Mouse (Mus musculus): ENCODE measurements around the gene Tsr3. TPM values are rescaled to one million over a fixed set of nuclear protein-coding genes. Genes with fewer than 3 reads are reported as not detected.
A peak's percentile ranks its signal among the peaks of the same experiment; 100 is the strongest.
"Not testable (repeated sequence)": the region's sequence is repeated elsewhere in the genome, so short reads cannot be mapped to it uniquely, and the experiment has no call there.

Tsr3 gene
- polyA plus RNA-seq, 1 experiment from 2014 or later, result 62.5 TPM

- Histone ChIP-seq H3K4me2 (no peak overlapping the region), H3K9me3 (ENCODE audit: control insufficient read depth, low read length) (no peaks in the 10 kb centered on the region), H3K9ac (ENCODE audit: low read length) (no peak overlapping the region), H3K27me3 (ENCODE audit: control insufficient read depth, insufficient read depth, low read length) (no peaks in the 10 kb centered on the region), H3K4me3 (ENCODE audit: low read depth, low read length) (no peak overlapping the region), H3K27ac (ENCODE audit: low read depth, low read length) (no peak overlapping the region), H3K4me1 (ENCODE audit: control insufficient read depth, insufficient read depth, low read length) (no peaks in the 10 kb centered on the region), H3K36me3 (ENCODE audit: control insufficient read depth, insufficient read depth, low read length) (peaks cover 13% of the 10 kb centered on the region; the same call in 1 of the 2 replicates)
- ATAC-seq (ENCODE audit: low FRiP score), result no peak
- no peak for DNase-seq (ENCODE audit: low spot score, missing footprints)
- 94% methylated on average over 3 of the region's 3 CpGs for WGBS
Measured at GRCm38 (mm10) chr17:25230700-25231099, 9.3 kb upstream of the Tsr3 start.

GRCm38 (mm10) chr17:25231621-25232020 is 8.3 kb upstream of the Tsr3 start:
- not testable (repeated sequence) for ATAC-seq (ENCODE audit: low FRiP score); H3K4me1 ChIP-seq (ENCODE audit: control insufficient read depth, insufficient read depth, low read length); H3K27ac ChIP-seq (ENCODE audit: low read depth, low read length); DNase-seq (ENCODE audit: low spot score, missing footprints); H3K9me3 ChIP-seq (ENCODE audit: control insufficient read depth, low read length); H3K4me2 ChIP-seq; H3K4me3 ChIP-seq (ENCODE audit: low read depth, low read length); H3K9ac ChIP-seq (ENCODE audit: low read length); H3K27me3 ChIP-seq (ENCODE audit: control insufficient read depth, insufficient read depth, low read length)
- H3K36me3 ChIP-seq (ENCODE audit: control insufficient read depth, insufficient read depth, low read length), result peaks cover 13% of the 10 kb centered on the region; the same call in 1 of the 2 replicates
- WGBS, result 91% methylated on average over 4 of the region's 11 CpGs

- peaks cover 13% of the 10 kb centered on the region; the same call in 1 of the 2 replicates for H3K36me3 ChIP-seq (ENCODE audit: control insufficient read depth, insufficient read depth, low read length)
- H3K4me3 ChIP-seq (ENCODE audit: low read depth, low read length), result no peak overlapping the region
- no peak overlapping the region for H3K27ac ChIP-seq (ENCODE audit: low read depth, low read length)
- 89% methylated on average over 9 of the region's 9 CpGs for WGBS
- no peak overlapping the region for H3K9ac ChIP-seq (ENCODE audit: low read length)
- H3K4me2 ChIP-seq, result no peak overlapping the region
- ATAC-seq (ENCODE audit: low FRiP score) (no peak), DNase-seq (ENCODE audit: low spot score, missing footprints) (no peak)
- H3K4me1 ChIP-seq (ENCODE audit: control insufficient read depth, insufficient read depth, low read length), result peaks cover 5% of the 10 kb centered on the region
- no peaks in the 10 kb centered on the region for H3K27me3 ChIP-seq (ENCODE audit: control insufficient read depth, insufficient read depth, low read length)
- H3K9me3 ChIP-seq (ENCODE audit: control insufficient read depth, low read length), result no peaks in the 10 kb centered on the region
Measured at GRCm38 (mm10) chr17:25235635-25236034, 4.3 kb upstream of the Tsr3 start.

- Histone ChIP-seq H3K9ac (ENCODE audit: low read length) (no peak overlapping the region), H3K4me1 (ENCODE audit: control insufficient read depth, insufficient read depth, low read length) (peaks cover 12% of the 10 kb centered on the region), H3K27ac (ENCODE audit: low read depth, low read length) (no peak overlapping the region), H3K27me3 (ENCODE audit: control insufficient read depth, insufficient read depth, low read length) (no peaks in the 10 kb centered on the region), H3K4me3 (ENCODE audit: low read depth, low read length) (no peak overlapping the region), H3K9me3 (ENCODE audit: control insufficient read depth, low read length) (no peaks in the 10 kb centered on the region), H3K36me3 (ENCODE audit: control insufficient read depth, insufficient read depth, low read length) (peaks cover 13% of the 10 kb centered on the region), H3K4me2 (no peak overlapping the region)
- DNase-seq (ENCODE audit: low spot score, missing footprints) (peak; percentile 73), ATAC-seq (ENCODE audit: low FRiP score) (no peak)
- 92% methylated on average over 11 of the region's 11 CpGs for WGBS
Measured at GRCm38 (mm10) chr17:25243131-25243780, 3.3 kb downstream of the Tsr3 start.

GRCm38 (mm10) chr17:25244239-25244638 is 4.3 kb downstream of the Tsr3 start:
- no peaks in the 10 kb centered on the region for H3K27me3 ChIP-seq (ENCODE audit: control insufficient read depth, insufficient read depth, low read length)
- H3K4me1 ChIP-seq (ENCODE audit: control insufficient read depth, insufficient read depth, low read length), result peaks cover 9% of the 10 kb centered on the region
- no peak overlapping the region for H3K27ac ChIP-seq (ENCODE audit: low read depth, low read length)
- peaks cover 13% of the 10 kb centered on the region for H3K36me3 ChIP-seq (ENCODE audit: control insufficient read depth, insufficient read depth, low read length)
- DNase-seq (ENCODE audit: low spot score, missing footprints) (no peak), ATAC-seq (ENCODE audit: low FRiP score) (no peak)
- no peaks in the 10 kb centered on the region for H3K9me3 ChIP-seq (ENCODE audit: control insufficient read depth, low read length)
- no peak overlapping the region for H3K4me3 ChIP-seq (ENCODE audit: low read depth, low read length)
- H3K9ac ChIP-seq (ENCODE audit: low read length), result no peak overlapping the region
- no peak overlapping the region for H3K4me2 ChIP-seq
- WGBS, result 83% methylated on average over 16 of the region's 16 CpGs

GRCm38 (mm10) chr17:25248033-25248750 is 8.2 kb downstream of the Tsr3 start:
- peaks cover 8% of the 10 kb centered on the region; the same call in 1 of the 2 replicates for H3K36me3 ChIP-seq (ENCODE audit: control insufficient read depth, insufficient read depth, low read length)
- ATAC-seq (ENCODE audit: low FRiP score), result no peak
- no peak overlapping the region for H3K9ac ChIP-seq (ENCODE audit: low read length)
- no peaks in the 10 kb centered on the region for H3K27me3 ChIP-seq (ENCODE audit: control insufficient read depth, insufficient read depth, low read length)
- H3K4me1 ChIP-seq (ENCODE audit: control insufficient read depth, insufficient read depth, low read length), result peaks cover 12% of the 10 kb centered on the region
- no peak overlapping the region for H3K27ac ChIP-seq (ENCODE audit: low read depth, low read length)
- 80% methylated on average over 18 of the region's 18 CpGs for WGBS
- H3K4me2 ChIP-seq, result no peak overlapping the region
- DNase-seq (ENCODE audit: low spot score, missing footprints), result peak; percentile 82
- H3K9me3 ChIP-seq (ENCODE audit: control insufficient read depth, low read length), result no peaks in the 10 kb centered on the region
- H3K4me3 ChIP-seq (ENCODE audit: low read depth, low read length), result no peak overlapping the region

- no peak overlapping the region for H3K4me2 ChIP-seq
- no peak for ATAC-seq (ENCODE audit: low FRiP score)
- 79% methylated on average over 8 of the region's 8 CpGs for WGBS
Measured at GRCm38 (mm10) chr17:25250181-25250835, 10.3 kb downstream of the Tsr3 start.

GRCm38 (mm10) chr17:25252643-25253042 is 12.7 kb downstream of the Tsr3 start:
- H3K9ac ChIP-seq (ENCODE audit: low read length), result no peak overlapping the region
- 14% methylated on average over 3 of the region's 3 CpGs for WGBS
- H3K4me2 ChIP-seq, result no peak overlapping the region

More at GRCm38 (mm10) chr17:25250181-25250835, 10.3 kb downstream of the Tsr3 start:
- H3K27me3 ChIP-seq (ENCODE audit: control insufficient read depth, insufficient read depth, low read length), result peaks cover 5% of the 10 kb centered on the region; the same call in 1 of the 2 replicates
- H3K9ac ChIP-seq (ENCODE audit: low read length), result no peak overlapping the region
- H3K4me1 ChIP-seq (ENCODE audit: control insufficient read depth, insufficient read depth, low read length), result peaks cover 26% of the 10 kb centered on the region
- H3K9me3 ChIP-seq (ENCODE audit: control insufficient read depth, low read length), result no peaks in the 10 kb centered on the region
- no peak overlapping the region for H3K4me3 ChIP-seq (ENCODE audit: low read depth, low read length)
- peak; percentile 68 for DNase-seq (ENCODE audit: low spot score, missing footprints)
- no peaks in the 10 kb centered on the region for H3K36me3 ChIP-seq (ENCODE audit: control insufficient read depth, insufficient read depth, low read length)
- no peak overlapping the region for H3K27ac ChIP-seq (ENCODE audit: low read depth, low read length)

GRCm38 (mm10) chr17:25253760-25254159 is 13.8 kb downstream of the Tsr3 start:
- H3K4me3 ChIP-seq (ENCODE audit: low read depth, low read length), result no peak overlapping the region
- peaks cover 13% of the 10 kb centered on the region for H3K27me3 ChIP-seq (ENCODE audit: control insufficient read depth, insufficient read depth, low read length)
- no peaks in the 10 kb centered on the region for H3K36me3 ChIP-seq (ENCODE audit: control insufficient read depth, insufficient read depth, low read length)
- no peaks in the 10 kb centered on the region for H3K9me3 ChIP-seq (ENCODE audit: control insufficient read depth, low read length)
- DNase-seq (ENCODE audit: low spot score, missing footprints) (no peak), ATAC-seq (ENCODE audit: low FRiP score) (peak; percentile 5; the same call in 1 of the 2 replicates)
- WGBS, result 11% methylated on average over 10 of the region's 10 CpGs
- H3K27ac ChIP-seq (ENCODE audit: low read depth, low read length), result no peak overlapping the region
- peak overlapping the region; percentile 22; the same call in 1 of the 2 replicates for H3K9ac ChIP-seq (ENCODE audit: low read length)
- H3K4me1 ChIP-seq (ENCODE audit: control insufficient read depth, insufficient read depth, low read length), result peaks cover 38% of the 10 kb centered on the region
- H3K4me2 ChIP-seq, result peak overlapping the region; percentile 15

More at GRCm38 (mm10) chr17:25252643-25253042, 12.7 kb downstream of the Tsr3 start:
- H3K4me1 ChIP-seq (ENCODE audit: control insufficient read depth, insufficient read depth, low read length), result peaks cover 36% of the 10 kb centered on the region
- no peak overlapping the region for H3K27ac ChIP-seq (ENCODE audit: low read depth, low read length)
- ATAC-seq (ENCODE audit: low FRiP score) (peak; percentile 67), DNase-seq (ENCODE audit: low spot score, missing footprints) (peak; percentile 90)
- H3K4me3 ChIP-seq (ENCODE audit: low read depth, low read length), result no peak overlapping the region
- peaks cover 13% of the 10 kb centered on the region for H3K27me3 ChIP-seq (ENCODE audit: control insufficient read depth, insufficient read depth, low read length)
- no peaks in the 10 kb centered on the region for H3K9me3 ChIP-seq (ENCODE audit: control insufficient read depth, low read length)
- no peaks in the 10 kb centered on the region for H3K36me3 ChIP-seq (ENCODE audit: control insufficient read depth, insufficient read depth, low read length)

All from midbrain, embryonic 11.5 days (tissue).